Mouse (Mus musculus) layer of hippocampus, adult 2 months (tissue): ENCODE data around the gene Abhd4. TPM values are rescaled to one million over a fixed set of nuclear protein-coding genes. Genes with fewer than 3 reads are reported as not detected.

Experiments
- DNase-seq, 2 experiments: peaks; one replicate each; pipeline ENCODE4 v3.0.0; 2022; ENCODE audit warnings: low spot score in 2 of 2
- H3K27ac ChIP-seq: fragments of 200-600 bp; 2 replicates; pipeline ENCODE4 v1.8.1; 2022
- H3K4me3 ChIP-seq: fragments of 200-600 bp; 2 replicates; pipeline ENCODE4 v1.8.1; 2022; ENCODE audit warnings: mild to moderate bottlenecking
- CTCF ChIP-seq: fragments of 200-600 bp; conservative IDR thresholded peaks from 2 replicates; pipeline ENCODE4 v1.8.1; 2022; ENCODE audit warnings: antibody characterized with exemption, mild to moderate bottlenecking, moderate library complexity
- total RNA-seq, 2 experiments: library from RNA; stranded (reverse); gene quantifications; 2 replicates each; pipeline ENCODE4 v1.2.3; 2021

Gene Abhd4
- total RNA-seq, 2 experiments from 2014 or later: 49.8 to 55.1 TPM

DNA sequence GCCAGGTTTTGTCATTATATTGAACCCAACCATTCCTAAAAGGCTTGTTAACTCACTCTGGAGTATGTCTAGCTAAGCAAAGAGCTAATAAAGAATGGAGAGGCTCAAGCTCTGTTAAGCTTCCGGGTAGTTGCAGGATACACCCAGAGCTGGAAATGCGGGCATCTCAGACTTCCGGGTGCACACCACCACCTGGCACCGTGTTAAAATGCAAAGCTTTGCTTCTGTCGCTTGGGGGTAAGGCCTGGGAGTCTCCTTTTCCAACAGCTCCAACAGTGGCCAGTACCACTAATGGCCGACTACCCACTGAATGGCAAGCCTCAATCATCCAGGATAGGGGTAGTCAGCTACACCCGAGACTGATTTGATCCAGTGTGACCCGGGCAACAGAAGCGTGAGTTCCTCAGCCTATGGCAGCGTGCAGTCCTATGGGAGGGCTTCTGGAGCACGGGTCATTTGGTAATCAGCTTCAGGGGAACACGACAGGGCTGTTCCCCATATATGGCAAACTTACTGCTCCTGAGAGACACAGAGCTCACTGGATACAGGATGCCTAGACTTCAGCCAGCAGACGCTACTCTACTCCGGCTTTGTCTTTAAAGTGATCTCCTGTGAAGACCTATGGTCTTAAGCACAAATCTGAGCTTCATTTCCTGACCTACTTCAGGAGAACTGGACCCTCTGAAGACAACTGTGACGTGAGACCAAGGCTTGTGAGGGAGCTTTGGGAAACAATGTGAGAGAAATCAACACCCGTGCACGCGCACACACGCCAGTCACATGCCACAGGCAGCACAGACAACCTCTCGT, 19.6 kb upstream of the Abhd4 start:
- H3K4me3 ChIP-seq: no peak overlapping the region
- no peak for TF ChIP-seq CTCF
- DNase-seq: no peak
- no peak overlapping the region for H3K27ac ChIP-seq

DNA sequence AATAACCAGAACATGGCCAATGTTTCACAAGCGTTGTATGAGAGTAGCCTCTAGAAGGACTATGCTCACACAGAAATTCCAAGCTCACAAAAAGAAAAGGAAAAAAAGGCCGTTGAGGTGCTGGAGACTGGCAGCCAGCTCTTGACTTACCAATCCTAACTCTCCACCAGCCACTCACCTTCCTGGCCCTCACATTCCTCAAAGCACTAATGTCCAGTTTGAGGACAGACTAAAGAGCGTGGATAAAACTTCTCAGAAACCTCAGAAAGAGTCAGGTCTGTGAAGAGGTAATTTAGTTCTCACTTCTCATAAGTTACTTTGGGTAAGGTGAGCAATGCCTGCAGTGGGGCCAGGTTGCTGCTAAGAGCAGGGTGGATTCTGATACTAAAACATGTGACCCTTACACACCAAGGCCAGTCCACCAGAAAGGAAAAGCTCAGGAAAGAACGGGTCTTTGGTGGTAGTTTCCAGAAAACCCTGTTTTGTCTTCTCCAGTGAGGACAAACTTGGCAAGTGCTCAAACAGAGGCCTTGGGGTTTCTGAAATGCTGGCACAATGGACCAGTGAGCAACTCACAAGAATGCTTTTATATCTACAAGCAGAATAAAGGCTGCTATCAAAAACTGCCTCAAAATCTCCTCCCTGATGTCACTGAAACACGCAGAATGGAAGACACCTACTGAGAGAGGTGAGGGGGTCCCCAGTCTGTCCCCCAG, 18.0 kb upstream of the Abhd4 start:
- no peak overlapping the region for H3K4me3 ChIP-seq
- DNase-seq: no peak
- H3K27ac ChIP-seq: no peak overlapping the region
- no peak for TF ChIP-seq CTCF

DNA sequence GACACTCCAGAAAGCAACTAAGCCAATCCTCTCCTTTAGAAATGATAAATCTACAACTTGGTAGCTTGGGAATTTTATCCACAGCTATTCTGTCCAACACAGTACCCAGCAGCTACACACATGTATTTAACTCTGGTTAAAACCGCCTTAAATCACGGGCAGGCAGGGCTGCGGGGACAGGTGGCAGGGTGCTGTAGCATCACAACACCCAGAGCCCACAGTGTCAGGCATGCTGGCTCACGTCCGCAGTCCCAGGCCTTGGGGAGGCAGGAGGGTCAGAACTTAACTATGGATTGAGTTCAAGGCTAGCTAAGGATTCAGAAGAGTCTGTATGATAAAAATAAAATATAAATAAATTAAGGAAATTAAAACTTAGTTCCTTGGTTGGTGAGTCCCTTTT, 17.1 kb upstream of the Abhd4 start:
- Histone ChIP-seq H3K4me3 (no peak overlapping the region), H3K27ac (no peak overlapping the region)
- no peak for TF ChIP-seq CTCF
- no peak for DNase-seq

DNA sequence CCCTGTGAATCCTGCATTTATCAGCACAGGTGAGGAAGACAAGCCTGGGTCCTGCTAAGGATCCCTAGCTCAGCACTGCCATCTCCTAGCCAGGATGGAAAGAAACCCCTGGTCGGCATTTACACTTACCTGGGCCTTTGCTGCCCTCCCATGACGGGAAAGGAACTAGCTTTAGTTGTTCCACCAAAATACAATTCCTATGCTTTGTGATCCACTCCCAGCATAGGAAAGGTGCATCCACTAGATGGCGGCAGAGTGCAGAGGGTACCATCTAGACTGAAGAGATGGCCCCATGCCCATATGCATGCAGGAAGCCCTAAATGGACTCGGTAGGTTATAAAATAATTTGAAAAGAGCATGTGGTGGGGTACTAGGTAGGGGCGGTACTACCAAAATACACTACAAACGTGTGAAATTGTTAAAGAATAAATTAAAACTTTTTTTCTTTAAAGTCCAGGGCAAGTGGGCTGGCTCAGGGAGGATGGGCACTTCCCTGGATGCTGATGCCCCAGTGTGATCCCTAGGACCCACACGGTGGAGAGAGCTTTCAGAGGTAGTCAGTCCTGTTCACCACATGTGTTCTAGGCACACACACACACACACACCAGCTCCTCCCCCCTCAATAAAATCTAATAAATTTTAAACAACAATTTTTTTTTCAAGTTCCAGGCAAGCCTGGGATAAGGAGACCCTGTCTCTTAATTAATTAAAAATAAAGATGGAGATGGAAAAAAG, 14.8 kb upstream of the Abhd4 start:
- no peak overlapping the region for H3K27ac ChIP-seq
- H3K4me3 ChIP-seq: no peak overlapping the region
- peak; percentile 96 for TF ChIP-seq CTCF
- DNase-seq: peak; percentile 66 to 85

DNA sequence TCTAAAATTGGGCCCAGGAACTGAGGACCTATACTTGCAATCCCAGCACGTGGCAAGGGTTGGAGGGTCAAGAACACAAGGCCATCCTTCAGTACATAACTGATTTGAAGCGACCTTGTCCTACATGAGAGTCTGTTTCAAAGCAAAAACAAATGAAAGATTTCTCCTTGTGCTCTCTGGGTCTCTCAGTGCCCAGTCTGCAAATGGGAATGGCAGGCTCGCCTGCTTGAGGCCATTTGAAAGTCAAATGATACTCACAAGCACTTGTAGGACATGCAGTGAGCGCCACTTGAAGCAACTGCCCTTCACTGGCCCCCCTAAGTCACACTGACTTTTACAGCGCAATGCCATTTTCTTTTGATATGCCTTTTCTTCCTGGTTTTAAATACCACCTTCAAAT, 13.4 kb upstream of the Abhd4 start:
- DNase-seq: no peak
- no peak for TF ChIP-seq CTCF
- H3K27ac ChIP-seq: peak overlapping the region; percentile 28; the same call in 1 of the 2 replicates

DNA sequence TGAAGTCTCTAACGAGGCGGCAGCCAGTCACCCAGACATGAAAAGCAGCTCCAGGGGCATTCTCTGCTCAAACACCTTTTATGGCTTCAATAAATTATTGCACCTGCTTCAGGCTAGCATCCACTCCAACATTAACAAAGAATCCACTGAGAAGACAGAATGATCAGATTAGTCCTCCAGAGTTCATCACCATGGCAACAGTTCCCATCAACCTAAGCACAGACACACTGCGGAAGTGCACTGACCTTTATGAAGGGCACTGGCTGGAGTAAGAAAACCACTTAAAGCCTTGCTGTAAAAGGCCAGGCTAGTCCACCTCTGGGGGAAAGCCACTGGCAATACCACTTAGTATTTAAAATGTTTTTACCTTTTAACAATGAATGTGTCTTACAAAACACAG, 9.8 kb upstream of the Abhd4 start:
- no peak overlapping the region for H3K27ac ChIP-seq
- no peak for DNase-seq
- no peak for TF ChIP-seq CTCF
- no peak overlapping the region for H3K4me3 ChIP-seq

More for the DNA sequence above, 13.4 kb upstream of the Abhd4 start:
- no peak overlapping the region for H3K4me3 ChIP-seq

DNA sequence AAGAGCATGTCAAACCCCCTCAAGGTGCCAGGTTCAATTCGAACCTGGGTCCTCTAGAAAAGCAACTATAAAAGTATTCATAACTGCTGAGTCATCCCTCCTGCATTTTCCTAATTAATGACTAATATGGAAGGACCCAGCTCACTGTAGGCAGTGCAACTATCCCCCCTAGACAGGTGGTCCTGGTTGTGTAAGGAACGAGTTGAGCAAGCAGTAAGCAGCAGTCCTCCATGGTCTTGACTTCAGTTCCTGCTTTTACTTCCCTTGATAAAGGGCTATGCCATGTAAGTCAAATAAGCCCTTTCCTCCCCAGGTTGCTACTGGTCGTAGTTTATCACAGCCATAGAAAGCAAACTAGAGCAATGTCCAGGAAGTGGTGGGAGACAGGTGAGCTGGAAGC, 7.8 kb upstream of the Abhd4 start:
- DNase-seq: no peak
- Histone ChIP-seq H3K4me3 (no peak overlapping the region), H3K27ac (no peak overlapping the region)
- TF ChIP-seq CTCF: no peak

DNA sequence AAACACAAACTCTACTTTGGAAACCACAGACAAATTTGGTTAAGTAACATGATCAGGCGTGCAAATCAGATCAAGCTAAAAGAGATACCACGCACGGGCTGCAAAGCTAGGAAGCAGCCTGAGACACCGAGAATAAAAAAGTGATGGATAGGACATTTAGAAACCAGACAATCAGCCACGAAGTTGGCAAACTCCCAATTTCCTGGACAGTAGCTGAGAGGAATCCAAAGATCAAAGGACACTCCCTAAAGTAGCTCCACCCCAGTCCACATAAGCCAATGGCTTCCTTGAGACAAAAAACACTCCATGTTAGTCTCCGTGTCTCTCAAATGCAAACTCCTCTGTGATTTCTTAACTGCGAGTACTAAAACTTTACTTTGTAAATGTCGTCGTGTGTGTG, 4.7 kb upstream of the Abhd4 start:
- Histone ChIP-seq H3K4me3 (no peak overlapping the region), H3K27ac (no peak overlapping the region)
- no peak for DNase-seq
- TF ChIP-seq CTCF: no peak

DNA sequence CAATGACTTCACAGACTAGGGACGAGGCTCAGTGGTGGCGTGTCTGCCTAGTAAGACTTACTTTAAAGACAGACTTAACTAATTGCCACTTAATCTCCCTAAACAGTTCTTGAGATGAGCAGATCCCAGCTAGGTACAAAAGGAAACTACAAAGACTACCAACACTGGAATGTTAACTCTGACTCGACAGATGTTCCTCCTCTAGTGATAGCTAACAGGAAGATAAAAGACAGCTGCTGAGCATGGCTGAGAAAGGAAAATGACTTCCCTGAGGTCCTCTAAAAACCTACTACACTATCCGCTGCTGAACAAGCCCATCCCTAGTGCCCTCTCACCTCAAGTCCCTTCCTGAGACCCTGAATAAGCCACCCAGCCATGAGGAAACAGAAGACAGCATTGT, 3.9 kb upstream of the Abhd4 start:
- H3K27ac ChIP-seq: no peak overlapping the region

DNA sequence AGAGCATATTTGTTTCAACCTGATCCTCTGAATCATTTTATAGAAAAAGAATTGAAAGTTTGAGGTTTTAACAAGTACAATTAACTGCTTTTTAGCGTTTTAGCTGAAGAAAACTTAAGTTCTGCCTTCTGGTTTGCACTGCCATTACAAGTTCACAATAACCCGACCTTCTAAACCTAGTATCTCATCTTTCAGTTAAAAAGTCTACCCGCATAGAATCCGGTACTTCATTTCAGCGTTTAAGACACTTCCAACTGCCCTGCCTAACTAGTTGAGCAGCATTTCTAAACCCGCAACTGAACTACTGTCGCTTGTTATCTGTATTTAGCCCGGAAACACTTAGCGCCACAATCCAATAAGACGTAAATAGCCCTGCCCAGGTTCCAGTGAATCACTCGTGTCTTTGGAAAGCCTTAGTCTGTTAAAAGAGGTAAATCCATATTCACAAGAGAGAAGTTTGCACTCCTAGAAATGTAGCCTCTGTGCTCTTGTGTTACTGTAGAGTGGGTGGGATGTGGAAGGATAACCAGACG, 748 bp downstream of the Abhd4 start:
- Histone ChIP-seq H3K27ac (peak overlapping the region; percentile 80), H3K4me3 (peak overlapping the region; percentile 85)
- DNase-seq: no peak
- no peak for TF ChIP-seq CTCF

More for the DNA sequence above, 3.9 kb upstream of the Abhd4 start:
- no peak for DNase-seq
- no peak for TF ChIP-seq CTCF
- H3K4me3 ChIP-seq: no peak overlapping the region

DNA sequence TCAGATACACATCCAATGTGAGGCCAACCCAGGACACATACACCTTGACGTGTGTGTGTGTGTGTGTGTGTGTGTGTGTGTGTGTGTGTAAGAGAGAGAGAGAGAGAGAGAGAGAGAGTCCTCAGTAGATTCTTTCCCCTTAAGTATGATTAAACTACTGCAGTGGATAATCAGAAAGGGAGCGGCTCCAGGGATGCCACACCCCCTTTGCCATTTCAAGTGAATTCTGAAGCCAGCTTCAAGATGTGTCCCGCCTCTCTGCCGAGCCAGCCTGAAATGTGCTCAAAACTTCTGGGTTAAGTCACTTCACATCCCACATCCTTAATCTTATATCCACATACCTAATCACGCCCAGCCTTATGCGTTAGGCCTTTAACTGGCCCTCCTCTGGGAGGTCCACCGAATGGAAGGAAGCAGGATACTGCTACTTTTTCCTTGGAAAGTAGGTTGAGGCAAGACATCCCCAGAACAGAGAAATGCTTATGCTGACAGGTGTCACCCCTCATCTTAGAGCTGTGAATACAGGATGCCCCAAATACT, 4.2 kb downstream of the Abhd4 start:
- no peak for DNase-seq
- no peak for TF ChIP-seq CTCF
- Histone ChIP-seq H3K27ac (no peak overlapping the region), H3K4me3 (no peak overlapping the region)

DNA sequence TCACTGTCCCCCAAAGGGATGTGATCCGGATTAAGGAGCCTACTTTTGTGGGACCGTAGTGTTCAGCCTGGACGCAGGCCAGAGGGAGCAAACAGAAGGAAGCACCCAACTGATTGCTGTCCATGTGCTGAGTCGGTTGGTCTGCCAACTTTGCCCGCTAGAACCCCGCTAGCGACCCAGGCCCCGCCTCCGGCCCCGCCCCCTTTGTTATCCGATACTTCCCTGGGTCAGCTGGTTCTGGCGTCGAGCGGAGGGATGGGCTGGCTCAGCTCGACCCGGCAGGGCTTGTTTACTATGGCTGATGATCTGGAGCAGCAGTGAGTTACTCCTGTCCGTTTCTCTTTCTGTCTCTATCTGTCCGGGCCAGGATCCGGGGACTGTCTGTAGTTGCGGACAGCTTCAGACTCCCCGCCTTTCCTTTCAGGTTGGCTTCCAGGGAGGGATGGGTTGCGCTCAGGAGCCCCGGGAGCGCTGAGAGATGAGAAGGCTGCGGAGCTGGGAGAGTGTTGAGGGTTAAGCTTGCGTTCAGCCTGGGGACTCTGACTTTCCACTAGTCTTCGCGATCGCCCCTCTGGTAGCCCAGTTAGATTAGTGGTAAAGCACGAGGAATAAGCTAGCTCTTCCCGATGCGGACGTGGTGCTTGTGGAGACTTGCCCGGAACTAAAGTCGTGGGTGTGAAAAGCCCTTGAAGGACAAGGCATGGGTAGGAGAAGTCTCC, 5.2 kb downstream of the Abhd4 start:
- Histone ChIP-seq H3K27ac (peak overlapping the region; percentile 82), H3K4me3 (peak overlapping the region; percentile 84)
- no peak for TF ChIP-seq CTCF
- DNase-seq: peak; percentile 86
